Mouse (Mus musculus): ENCODE data around the gene Cabin1.

DNA sequence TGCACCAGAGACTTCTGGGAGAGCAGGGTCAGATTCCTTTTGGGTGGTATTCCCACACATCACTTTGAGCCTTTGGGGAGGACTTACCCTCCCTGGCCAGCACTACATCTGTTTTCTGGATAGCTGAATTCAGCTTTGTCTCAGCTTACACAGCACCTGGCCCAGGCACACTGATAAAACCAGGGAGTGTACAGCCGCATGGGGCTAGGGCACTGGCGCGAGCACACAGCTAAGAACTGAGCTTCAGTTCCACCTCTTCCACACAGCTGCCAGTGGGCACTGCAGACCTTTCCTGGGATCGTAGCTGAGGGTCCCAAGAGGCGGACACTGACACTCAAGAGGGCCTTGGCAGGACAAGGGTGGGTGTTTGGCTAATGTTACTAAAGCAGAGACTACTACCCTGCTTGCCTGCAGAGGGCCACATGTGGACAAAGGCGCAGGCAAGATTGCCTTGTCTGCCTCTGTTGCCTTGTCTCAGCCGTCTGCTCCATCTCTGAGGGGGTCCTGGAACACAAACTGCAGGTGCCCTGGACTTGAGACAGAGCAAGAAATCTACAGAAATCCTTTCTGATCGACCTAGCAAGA, 57.4 kb downstream of the Cabin1 start:
- TF ChIP-seq CTCF (IDR thresholded peaks at IDR 0.05; ENCODE audit: extremely low read depth, insufficient read depth, insufficient read length, insufficient replicate concordance) (no peak), POLR2A (IDR thresholded peaks at IDR 0.05; ENCODE audit: low read depth, low read length) (no peak)

Data from spleen, adult 2 months (tissue).